Mouse (Mus musculus) lung, postnatal 4 days (tissue): ENCODE measurements at regions not wholly inside any gene's neighbourhood (a gene's known extent, or its start where the extent isn't known, plus 50 kb on each side); places are given as distances from the start of the nearest gene placed in this dataset.
A peak's percentile ranks its signal among the peaks of the same experiment; 100 is the strongest.

Source experiments
- DNase-seq, 2 experiments: peaks; one replicate each; pipeline ENCODE4 v3.0.0; 2021

DNA sequence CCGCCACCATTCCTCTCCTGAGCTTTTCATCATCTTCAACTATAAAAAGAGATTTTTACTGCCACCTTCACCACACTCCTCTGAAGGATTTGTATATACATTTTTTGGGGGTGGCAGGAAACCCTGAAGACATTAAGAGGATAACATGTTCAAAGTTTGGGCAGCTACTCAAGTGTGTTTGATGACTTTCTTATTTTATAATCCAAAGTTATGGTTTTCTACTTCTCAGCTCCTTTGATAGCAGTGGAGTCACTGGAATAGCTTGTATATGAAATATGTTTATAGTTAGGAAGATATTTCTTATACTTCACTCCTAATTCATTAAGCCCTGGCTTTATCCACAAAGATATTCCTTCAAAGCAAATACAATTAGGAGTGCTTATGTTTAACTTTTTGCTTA, 229.5 kb upstream of the Lcorl start:
- no peak for DNase-seq

DNA sequence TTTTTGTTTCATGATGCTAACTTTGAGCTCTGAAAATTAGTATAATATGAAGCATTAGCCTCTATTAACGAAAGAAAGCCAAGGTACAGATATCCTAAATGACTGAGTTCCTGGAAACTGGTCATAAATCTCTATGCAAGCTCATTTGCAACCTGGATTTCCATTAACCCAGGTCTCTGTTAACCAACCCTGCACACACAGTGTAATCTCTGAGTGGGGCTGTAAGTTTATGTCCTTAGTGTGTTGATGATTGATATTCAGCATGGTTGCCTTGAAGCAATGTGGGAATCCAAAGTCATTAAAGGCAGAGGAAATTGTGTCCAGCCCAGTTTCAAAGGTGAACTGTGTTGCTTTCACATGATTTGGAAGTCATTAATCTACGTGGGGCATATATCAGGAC, 225.9 kb upstream of the Lcorl start:
- no peak for DNase-seq

GRCm38 (mm10) chr5:46073744-46074143, 216.3 kb upstream of the Lcorl start:
- DNase-seq: no peak

DNA sequence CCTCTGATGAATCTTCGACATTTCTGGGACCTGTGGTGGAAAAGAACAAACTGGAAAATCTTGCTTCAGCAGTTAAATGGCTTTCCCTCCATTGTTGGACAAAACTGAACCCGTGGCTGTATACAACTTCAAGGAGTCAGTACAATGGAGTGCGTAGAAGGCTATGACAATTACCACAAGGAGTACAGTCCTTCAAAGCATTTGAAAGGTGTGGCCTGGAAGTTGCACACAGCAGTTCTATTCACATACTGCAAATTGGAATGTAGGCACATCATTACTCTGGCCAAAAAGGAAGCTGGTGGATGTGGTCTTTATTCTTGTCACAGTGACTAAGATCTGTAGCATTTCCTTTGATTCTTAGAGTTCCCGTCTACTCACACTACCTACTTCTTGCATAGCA, 215.7 kb upstream of the Lcorl start:
- DNase-seq: peak in 1 of 2 experiments; percentile 4

GRCm38 (mm10) chr5:46059910-46060309, 202.5 kb upstream of the Lcorl start:
- DNase-seq: no peak

DNA sequence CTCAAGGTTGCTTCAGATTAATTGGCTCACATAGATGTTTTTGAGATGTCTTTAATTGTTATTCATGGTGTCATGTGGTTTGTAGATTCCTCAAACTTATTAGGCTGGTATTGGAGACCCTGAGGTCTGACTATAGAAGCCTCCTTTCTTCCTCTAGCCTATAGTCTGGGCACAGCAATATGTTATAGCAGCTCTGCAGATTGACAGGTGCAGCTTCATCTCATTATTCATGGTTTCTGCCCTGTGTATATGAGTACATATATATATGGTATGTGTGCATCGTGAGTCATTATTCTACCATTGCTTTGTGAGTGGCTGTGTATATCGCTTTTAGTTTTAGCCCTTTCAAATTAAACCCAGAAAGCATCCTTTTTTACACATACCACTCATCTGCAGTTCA, 197.4 kb upstream of the Lcorl start:
- no peak for DNase-seq

DNA sequence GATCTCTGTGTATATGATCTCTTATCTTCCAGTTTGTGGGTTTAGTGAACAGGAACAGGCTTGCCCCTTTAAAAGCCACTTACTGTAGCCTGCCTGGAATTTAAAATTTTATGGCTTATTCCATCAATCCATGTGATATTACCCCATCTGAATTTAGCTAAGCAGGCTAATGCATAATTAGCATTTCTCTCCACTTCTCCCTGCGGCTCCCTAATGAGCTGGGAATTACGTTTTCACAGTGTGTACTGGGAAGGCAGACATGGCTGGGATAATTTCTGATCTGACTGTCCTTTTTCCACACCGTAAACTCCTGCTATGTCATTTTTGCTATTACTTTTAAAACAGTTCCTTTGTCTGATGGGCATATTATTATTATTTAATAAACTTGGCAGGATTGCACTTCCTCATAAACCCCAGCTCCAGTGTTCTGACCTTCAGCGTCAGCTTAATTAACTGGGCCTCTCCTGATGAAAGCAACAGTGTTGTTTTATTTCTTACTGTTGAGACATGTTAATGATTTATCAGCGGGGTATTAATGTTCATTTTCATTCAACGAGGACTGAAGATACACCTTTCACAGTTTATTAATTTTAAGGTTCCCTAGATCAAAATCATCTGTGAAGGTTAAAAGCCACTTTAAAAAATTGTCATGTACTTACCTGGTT, 185.4 kb upstream of the Lcorl start:
- DNase-seq: no peak

GRCm38 (mm10) chr5:46033008-46033676, 175.7 kb upstream of the Lcorl start:
- DNase-seq: peak; percentile 33

DNA sequence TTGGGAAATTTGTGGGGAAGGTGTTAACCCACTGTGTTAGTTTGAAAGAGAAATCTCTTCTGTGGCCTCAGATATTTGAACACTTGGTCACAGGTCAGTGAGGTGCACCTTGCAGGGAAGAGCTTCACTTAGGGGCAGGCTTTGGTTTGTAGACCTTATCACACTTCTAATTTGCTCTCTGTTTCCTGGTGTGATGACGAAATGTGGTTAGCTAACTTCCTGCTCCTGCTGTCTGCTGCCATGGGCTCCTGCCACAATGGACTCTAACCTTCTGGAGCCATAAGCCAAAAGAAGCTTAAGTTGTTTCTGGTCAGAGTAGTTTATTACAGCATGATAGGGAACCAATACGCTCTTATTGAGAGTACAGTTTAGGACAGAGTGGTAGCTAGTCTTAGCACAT, 174.8 kb upstream of the Lcorl start:
- DNase-seq: no peak

- DNase-seq: no peak
Observed at GRCm38 (mm10) chr5:46024138-46024537, 166.7 kb upstream of the Lcorl start.

DNA sequence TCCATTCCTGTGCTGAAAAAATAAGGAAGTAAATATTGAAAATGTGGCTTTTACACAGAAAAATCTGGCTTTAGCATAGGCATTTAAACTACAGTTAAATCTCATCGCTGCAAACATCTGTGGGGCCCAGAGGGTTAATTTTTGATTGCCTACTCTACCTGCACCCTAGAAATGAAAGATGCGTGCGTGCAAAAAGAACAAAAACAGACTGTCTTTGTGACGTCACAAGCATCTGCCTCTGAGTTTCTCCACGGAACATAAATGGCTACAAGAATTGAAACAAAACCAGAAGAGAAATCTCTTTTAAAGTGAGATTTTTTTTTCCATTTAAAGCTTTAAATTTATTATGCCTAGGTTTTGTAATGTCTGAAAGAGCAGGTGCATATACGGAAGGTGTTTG, 166.0 kb upstream of the Lcorl start:
- no peak for DNase-seq

- no peak for DNase-seq
Observed at GRCm38 (mm10) chr5:46022047-46022422, 164.6 kb upstream of the Lcorl start.

DNA sequence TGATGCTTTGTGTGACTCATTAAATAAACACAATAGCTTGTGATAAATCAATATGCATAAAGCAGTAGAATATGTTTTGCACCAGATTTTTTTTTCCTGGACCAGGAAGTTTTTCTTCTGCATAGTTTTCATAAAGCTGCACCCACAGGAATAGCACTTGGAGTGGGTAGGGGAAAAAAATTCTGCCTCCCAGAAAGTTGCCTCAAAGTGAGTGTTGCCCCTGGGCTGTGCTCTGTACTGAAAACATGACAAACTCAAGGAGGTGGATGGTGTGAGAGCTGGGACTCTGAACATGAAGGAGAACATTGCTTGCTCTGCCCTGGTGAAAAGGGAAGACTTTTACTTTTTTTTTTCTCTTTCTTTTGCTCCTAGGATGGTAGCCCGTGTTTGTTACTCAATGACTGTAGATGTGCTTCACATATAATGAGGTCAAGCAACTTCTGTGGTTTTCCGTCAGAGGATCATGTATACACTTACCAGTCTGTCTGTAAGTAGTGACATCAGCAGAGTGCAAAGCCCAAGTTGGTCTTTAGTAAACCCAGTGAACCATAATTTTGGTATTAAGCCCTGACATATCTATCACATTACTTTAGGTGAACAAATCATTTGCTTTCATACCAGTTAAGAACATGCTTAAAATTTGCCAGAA, 164.1 kb upstream of the Lcorl start:
- DNase-seq: no peak

GRCm38 (mm10) chr5:46020175-46020574, 162.8 kb upstream of the Lcorl start:
- no peak for DNase-seq

GRCm38 (mm10) chr5:46007446-46007845, 150.0 kb upstream of the Lcorl start:
- DNase-seq: no peak

- no peak for DNase-seq
Observed at GRCm38 (mm10) chr5:46006691-46007090, 149.3 kb upstream of the Lcorl start.

- DNase-seq: no peak
Observed at GRCm38 (mm10) chr5:46006228-46006627, 148.8 kb upstream of the Lcorl start.

DNA sequence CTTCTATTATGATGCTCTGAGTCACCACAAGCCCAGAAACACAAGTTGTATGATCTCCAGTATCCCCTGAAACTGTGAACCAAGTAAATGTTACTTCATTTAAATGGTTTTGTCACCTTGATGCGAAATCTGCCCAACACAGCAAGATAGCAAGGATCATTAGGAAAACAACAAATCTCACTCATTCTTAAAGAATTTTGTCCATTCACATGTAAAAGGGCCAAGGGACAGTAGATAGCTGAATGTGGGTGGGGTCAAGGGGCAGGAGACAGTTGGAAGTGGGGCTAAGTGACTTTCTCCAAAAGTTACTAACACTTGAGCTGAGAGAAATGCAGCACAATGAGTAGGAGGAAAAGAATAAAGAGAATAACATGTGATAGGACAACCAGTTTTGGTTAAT, 148.2 kb upstream of the Lcorl start:
- DNase-seq: no peak

- DNase-seq: no peak
Observed at GRCm38 (mm10) chr5:46002011-46002410, 144.6 kb upstream of the Lcorl start.

- DNase-seq: no peak
Observed at GRCm38 (mm10) chr5:45957766-45958165, 100.4 kb upstream of the Lcorl start.

DNA sequence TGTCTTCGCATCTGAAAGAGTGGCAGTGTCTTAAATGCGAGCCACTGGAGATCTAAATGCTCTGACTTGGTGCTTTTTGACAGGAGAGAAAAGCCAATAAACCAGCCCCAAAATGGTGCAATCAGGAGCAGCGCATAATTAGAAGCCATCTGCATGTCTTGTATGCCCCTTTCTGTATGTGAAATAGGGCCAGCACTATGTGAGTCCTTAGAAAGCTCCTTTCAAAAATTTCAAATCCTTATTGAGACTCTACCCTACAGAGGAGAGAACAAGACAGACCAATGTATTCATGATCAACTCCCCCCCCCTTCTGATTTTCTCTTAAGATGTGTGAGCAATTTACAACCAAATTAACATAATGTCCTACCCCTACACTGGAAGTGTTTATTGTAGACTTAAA, 86.6 kb upstream of the Lcorl start:
- no peak for DNase-seq

- no peak for DNase-seq
Observed at GRCm38 (mm10) chr5:45932970-45933369, 75.6 kb upstream of the Lcorl start.

- no peak for DNase-seq
Observed at GRCm38 (mm10) chr5:45931252-45931651, 73.8 kb upstream of the Lcorl start.

DNA sequence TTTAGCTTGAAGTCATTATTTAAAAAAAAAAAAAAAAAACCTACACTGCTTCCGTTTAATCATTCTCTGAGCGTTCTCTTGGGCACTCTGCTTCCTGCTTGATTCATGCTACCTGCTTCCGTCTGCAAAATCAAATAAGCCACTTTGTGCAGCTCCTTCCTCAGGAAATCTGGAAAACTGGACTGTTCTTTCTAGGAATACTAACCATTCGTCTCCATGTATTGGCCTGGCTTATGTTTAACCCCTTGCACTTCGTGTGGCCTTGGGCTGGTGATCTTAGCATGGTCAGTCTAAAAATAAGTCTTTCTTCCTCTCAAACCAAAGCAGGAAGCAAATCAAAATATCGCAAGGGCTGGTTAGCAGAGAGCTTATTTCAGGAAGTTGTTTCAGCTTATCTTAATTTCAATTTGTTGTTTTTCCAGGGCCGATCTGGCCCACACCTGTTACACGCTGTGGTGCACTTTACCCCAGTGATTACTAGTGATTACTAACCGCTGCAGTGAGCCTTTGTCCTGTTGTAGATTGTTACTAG, 68.5 kb upstream of the Lcorl start:
- DNase-seq: no peak
